Mouse (Mus musculus) neural tube, embryonic 10.5 days (tissue): ENCODE data around the gene Rdh9.

Source experiments
- DNase-seq: peaks from one replicate; pipeline ENCODE4 v3.0.0-alpha.2; 2017; ENCODE audit warnings: low spot score; ENCODE audit errors: extremely low spot score

Gene Rdh9

DNA sequence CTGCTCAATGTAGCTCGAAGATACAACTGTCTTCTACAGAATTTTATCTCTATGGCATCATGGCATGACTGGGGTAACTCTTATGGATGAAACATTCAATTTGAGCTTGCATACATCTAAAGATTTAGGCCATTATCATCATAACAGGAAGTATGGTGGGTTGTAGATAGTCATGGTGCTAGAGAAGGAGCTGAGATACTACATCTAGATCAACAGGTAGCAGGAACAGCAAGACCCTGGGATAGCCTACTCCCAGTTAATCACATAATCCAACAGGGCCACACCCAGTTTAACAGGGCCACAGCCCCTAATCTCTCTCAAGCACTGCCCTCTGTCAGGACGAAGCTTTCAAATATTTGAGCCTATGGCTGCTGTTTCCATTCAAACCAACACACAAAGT lies 64.6 kb downstream of the Rdh9 start:
- no peak for DNase-seq
